ENCODE assay signal across 19 mouse cellular contexts in genomic region chr3:117852054-117852361, GRCm38 (mm10). TPM values are rescaled to one million over a fixed set of nuclear protein-coding genes. Genes with fewer than 3 reads are reported as not detected.
DNase-seq lines count a peak whose midpoint lies in the region; ATAC-seq and TF ChIP-seq lines count a peak whose summit lies in the region.
"Had no signal": no experiment of that assay in that cellular context is flagged by ENCODE, and none has a peak within 500 bp of the region (broad histone marks: within the 10 kb centered on the region; RNA-seq: fewer than 3 reads in every experiment).

No protein-coding gene starts in this region.

- WGBS in hindbrain, embryonic 12.5 days = 75% methylated on average over 3 of the region's 3 CpGs
- WGBS in hindbrain, postnatal 0 days = 61% methylated on average over 3 of the region's 3 CpGs
- WGBS in forebrain, postnatal 0 days = 38% methylated on average over 3 of the region's 3 CpGs

- no peak for TF ChIP-seq POLR2A in brain, embryonic 14.5 days (IDR thresholded peaks at IDR 0.05; ENCODE audit: borderline replicate concordance, extremely low read depth, insufficient read depth, insufficient read length, poor library complexity, severe bottlenecking)

- H3K4me1 ChIP-seq in hindbrain, embryonic 12.5 days = no peaks in the 10 kb centered on the region
- H3K4me1 ChIP-seq in hindbrain, postnatal 0 days (ENCODE audit: insufficient read depth, low read length) = no peaks in the 10 kb centered on the region
- no peaks in the 10 kb centered on the region for H3K4me1 ChIP-seq in forebrain, postnatal 0 days (ENCODE audit: insufficient read depth)
- H3K4me1 ChIP-seq: embryonic facial prominence, embryonic 13.5 days; heart, embryonic 10.5 days had no signal

- no peak for TF ChIP-seq CTCF in hindbrain, postnatal 0 days (IDR thresholded peaks at IDR 0.05; ENCODE audit: low read depth)
- no peak for TF ChIP-seq CTCF in brain, embryonic 14.5 days (IDR thresholded peaks at IDR 0.05; ENCODE audit: borderline replicate concordance, extremely low read depth, insufficient read depth, insufficient read length)
- no peak for TF ChIP-seq CTCF in forebrain, postnatal 0 days (IDR thresholded peaks at IDR 0.05; ENCODE audit: low read depth)

- H3K9me3 ChIP-seq in hindbrain, embryonic 12.5 days (replicated peaks) = no peaks in the 10 kb centered on the region
- no peaks in the 10 kb centered on the region for H3K9me3 ChIP-seq in hindbrain, postnatal 0 days (ENCODE audit: low read length)
- H3K9me3 ChIP-seq in forebrain, postnatal 0 days (ENCODE audit: low read length) = no peaks in the 10 kb centered on the region
- H3K9me3 ChIP-seq: embryonic facial prominence, embryonic 13.5 days; heart, embryonic 10.5 days had no signal

- no peak overlapping the region for H3K4me3 ChIP-seq in hindbrain, embryonic 12.5 days
- H3K4me3 ChIP-seq in hindbrain, postnatal 0 days (ENCODE audit: low read length) = no peak overlapping the region
- no peak overlapping the region for H3K4me3 ChIP-seq in forebrain, postnatal 0 days (ENCODE audit: low read depth, low read length)
- H3K4me3 ChIP-seq: embryonic facial prominence, embryonic 13.5 days; heart, embryonic 10.5 days had no signal

- DNase-seq in hindbrain, postnatal 0 days (ENCODE audit: low spot score) = no peak
- DNase-seq in brain, adult 2 months (ENCODE audit: low read depth, low spot score) = peak; percentile 28
- peak; percentile 55 for DNase-seq in brain, embryonic 14.5 days (ENCODE audit: low read depth)
- DNase-seq in forebrain, postnatal 0 days = no peak
- DNase-seq in heart, postnatal 4 days = no peak
- no peak for DNase-seq in cerebellum, postnatal 36 days
- DNase-seq: adrenal gland, adult 8-10 months; adrenal gland, postnatal 36 days; cerebellum, adult 11-12 months; cerebellum, adult 9-10 months; cerebellum, postnatal 25 days; gastrocnemius, postnatal 10 days; heart, adult 18-20 months; heart, postnatal 10 days; kidney, adult 8-10 months had no signal

- 0 out of 2 replicates have a peak, but pooled peaks have one; percentile 19 for ATAC-seq in hindbrain, embryonic 12.5 days (ENCODE audit: low FRiP score)
- no peak for ATAC-seq in hindbrain, postnatal 0 days
- peak; percentile 61 for ATAC-seq in forebrain, postnatal 0 days
- ATAC-seq: intestine, embryonic 16.5 days had no signal

- no peak overlapping the region for H3K4me2 ChIP-seq in hindbrain, embryonic 12.5 days (replicated peaks)
- H3K4me2 ChIP-seq in hindbrain, postnatal 0 days (ENCODE audit: low read depth, low read length) = no peak overlapping the region
- no peak overlapping the region for H3K4me2 ChIP-seq in forebrain, postnatal 0 days (ENCODE audit: low read depth)
- H3K4me2 ChIP-seq: embryonic facial prominence, embryonic 13.5 days had no signal

- H3K27me3 ChIP-seq in hindbrain, embryonic 12.5 days = no peaks in the 10 kb centered on the region
- H3K27me3 ChIP-seq in hindbrain, postnatal 0 days (ENCODE audit: insufficient read depth, low read length) = no peaks in the 10 kb centered on the region
- H3K27me3 ChIP-seq in forebrain, postnatal 0 days (ENCODE audit: insufficient read depth, low read length) = no peaks in the 10 kb centered on the region
- H3K27me3 ChIP-seq: embryonic facial prominence, embryonic 13.5 days had no signal

- 0 out of 2 replicates have a peak overlapping the region, but pooled peaks have one; percentile 26 for H3K27ac ChIP-seq in hindbrain, embryonic 12.5 days
- no peak overlapping the region for H3K27ac ChIP-seq in hindbrain, postnatal 0 days
- peak overlapping the region; percentile 76 for H3K27ac ChIP-seq in forebrain, postnatal 0 days (ENCODE audit: low read depth, low read length)
- H3K27ac ChIP-seq: embryonic facial prominence, embryonic 13.5 days; heart, embryonic 10.5 days had no signal

- H3K36me3 ChIP-seq in hindbrain, embryonic 12.5 days = no peaks in the 10 kb centered on the region
- no peaks in the 10 kb centered on the region for H3K36me3 ChIP-seq in hindbrain, postnatal 0 days (ENCODE audit: insufficient read depth, low read length)
- H3K36me3 ChIP-seq in forebrain, postnatal 0 days (ENCODE audit: insufficient read depth) = no peaks in the 10 kb centered on the region
- H3K36me3 ChIP-seq: embryonic facial prominence, embryonic 13.5 days; heart, embryonic 10.5 days had no signal

- no peak overlapping the region for H3K9ac ChIP-seq in hindbrain, embryonic 12.5 days
- no peak overlapping the region for H3K9ac ChIP-seq in hindbrain, postnatal 0 days (replicated peaks; ENCODE audit: low read length)
- H3K9ac ChIP-seq in forebrain, postnatal 0 days = no peak overlapping the region
- H3K9ac ChIP-seq: embryonic facial prominence, embryonic 13.5 days had no signal

RNA-seq across cellular contexts. Expression of gene Snx7, which starts 16.7 kb away (rescaled TPM):
- 16.8 and 17.4 TPM in 2 replicates for polyA plus RNA-seq in hindbrain, embryonic 12.5 days (2016; fragmentation: Nextera tagmentation; extraction: Ambion mirVana)
- total RNA-seq in hindbrain, postnatal 0 days (2014; rRNA removed) = 5.8 and 6.7 TPM in 2 replicates
- 13.4 and 13.5 TPM in 2 replicates for polyA plus RNA-seq in hindbrain, postnatal 0 days (2015; fragmentation: Nextera tagmentation; extraction: Ambion mirVana)
- polyA plus RNA-seq in brain, embryonic 14.5 days (2012; rRNA removed) = 5.6 and 6.1 TPM in 2 replicates
- total RNA-seq in forebrain, postnatal 0 days (2014; rRNA removed) = 32.3 and 49.0 TPM in 2 replicates
- polyA plus RNA-seq in forebrain, postnatal 0 days (2015; fragmentation: Nextera tagmentation; extraction: Ambion mirVana) = 27.4 and 35.6 TPM in 2 replicates
- 10 to 100 TPM; 16.0 to 19.0 TPM for total RNA-seq in heart, postnatal 4 days (2021)

Comparison
In these comparisons a context has a peak if more than half of its experiments do, and no peak if none do; other contexts are left out.
1. DNase-seq: peak in brain, adult 2 months (single experiment) and brain, embryonic 14.5 days (single experiment); none in hindbrain, postnatal 0 days (single experiment), forebrain, postnatal 0 days (single experiment), heart, postnatal 4 days (single experiment) and cerebellum, postnatal 36 days (0 of 2).